Mouse (Mus musculus): ENCODE measurements around the gene Rtl8c. TPM values are rescaled to one million over a fixed set of nuclear protein-coding genes. Genes with fewer than 3 reads are reported as not detected.
A peak's percentile ranks its signal among the peaks of the same experiment; 100 is the strongest.
"Not testable (repeated sequence)": the region's sequence is repeated elsewhere in the genome, so short reads cannot be mapped to it uniquely, and the experiment has no call there.

The Rtl8c gene
- polyA plus RNA-seq (2012; rRNA removed): 2.0 and 3.7 TPM in 2 replicates

DNA sequence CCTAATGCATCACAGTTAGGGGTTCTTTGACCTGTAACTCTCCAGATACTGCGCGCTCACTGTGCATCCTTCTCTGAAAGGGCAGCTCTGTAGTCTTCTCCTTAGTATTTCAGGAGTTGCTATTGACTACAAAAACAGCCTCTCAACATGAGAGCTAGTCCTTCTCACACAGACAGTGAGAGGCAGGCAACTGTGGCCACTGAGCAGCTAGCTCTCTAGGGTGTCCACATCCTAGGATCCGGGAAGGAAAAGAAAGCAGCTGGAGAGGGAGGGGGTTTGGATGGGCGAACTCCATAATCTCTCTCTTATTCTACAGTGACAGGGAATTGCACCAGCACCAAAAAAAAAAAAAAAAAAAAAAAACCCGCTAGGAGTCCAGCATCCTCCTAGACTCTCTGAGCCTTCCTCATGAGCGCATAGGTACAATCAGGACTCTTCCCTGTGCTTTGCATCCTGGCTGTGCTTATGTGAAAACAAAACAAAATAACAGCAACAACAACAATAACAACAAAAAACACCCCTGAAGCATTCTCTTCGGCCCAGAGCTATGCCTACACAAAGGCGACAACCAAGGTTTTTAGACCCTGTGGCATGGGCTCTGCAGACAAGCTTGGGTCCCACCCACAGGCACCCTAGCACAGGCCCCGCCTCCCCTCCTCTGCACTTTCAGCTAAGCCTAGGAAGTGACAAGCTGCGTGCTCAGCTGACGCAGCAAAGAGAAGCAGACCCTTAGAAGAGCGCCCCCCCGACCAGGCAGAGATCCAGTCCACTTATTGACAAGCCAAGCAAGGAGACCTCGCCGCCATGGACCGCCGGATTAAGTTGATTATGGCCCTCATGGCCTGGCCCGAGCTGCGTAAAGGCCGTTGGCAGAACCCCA is at the start of gene Rtl8c:
TSS of gene Rtl8c (plus strand) at position 791 of the 880 bp plus-strand sequence.
- Histone ChIP-seq H3K4me3 (ENCODE audit: control insufficient read depth, low read depth, low read length) (peak within 1 kb of the TSS; percentile 78), H3K4me1 (ENCODE audit: control insufficient read depth, insufficient read depth, low read length) (peaks cover 4% of the 10 kb centered on the region; the same call in 1 of the 2 replicates), H3K36me3 (ENCODE audit: control insufficient read depth, insufficient read depth, low read length) (no peaks in the 10 kb centered on the region), H3K27me3 (ENCODE audit: control insufficient read depth, insufficient read depth, low read length) (no peaks in the 10 kb centered on the region), H3K27ac (ENCODE audit: control insufficient read depth, insufficient read depth, low read depth, low read length) (no peak within 1 kb of the TSS)
- TF ChIP-seq CTCF (IDR thresholded peaks at IDR 0.05; ENCODE audit: control insufficient read depth, insufficient read depth, insufficient replicate concordance, low read depth, low read length) (no peak), POLR2A (IDR thresholded peaks at IDR 0.05; ENCODE audit: control insufficient read depth, low read depth, low read length) (no peak)

DNA sequence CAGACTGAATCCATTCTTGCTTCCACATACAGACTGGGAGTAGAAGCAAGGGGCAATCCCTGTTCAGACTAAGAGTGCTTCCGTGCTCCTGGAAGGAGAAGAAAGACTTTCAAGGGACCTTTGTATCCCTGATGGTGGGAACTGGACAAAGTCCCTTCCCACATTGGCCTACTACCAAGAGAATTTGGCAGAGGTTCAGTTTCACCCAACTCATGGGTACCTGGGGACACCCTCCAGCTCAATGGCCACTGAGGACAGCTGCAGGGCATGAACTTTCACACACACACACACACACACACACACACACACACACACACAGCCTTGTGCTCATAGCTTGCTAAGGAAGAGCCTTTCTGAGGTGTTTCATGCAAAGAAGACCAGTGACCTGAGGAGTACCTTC is 28.5 kb upstream of the Rtl8c start:
- TF ChIP-seq POLR2A (IDR thresholded peaks at IDR 0.05; ENCODE audit: control insufficient read depth, low read depth, low read length): no peak
- TF ChIP-seq CTCF (IDR thresholded peaks at IDR 0.05; ENCODE audit: control insufficient read depth, insufficient read depth, insufficient replicate concordance, low read depth, low read length): no peak
- peak overlapping the region; percentile 57 for H3K27ac ChIP-seq (ENCODE audit: control insufficient read depth, insufficient read depth, low read depth, low read length)

DNA sequence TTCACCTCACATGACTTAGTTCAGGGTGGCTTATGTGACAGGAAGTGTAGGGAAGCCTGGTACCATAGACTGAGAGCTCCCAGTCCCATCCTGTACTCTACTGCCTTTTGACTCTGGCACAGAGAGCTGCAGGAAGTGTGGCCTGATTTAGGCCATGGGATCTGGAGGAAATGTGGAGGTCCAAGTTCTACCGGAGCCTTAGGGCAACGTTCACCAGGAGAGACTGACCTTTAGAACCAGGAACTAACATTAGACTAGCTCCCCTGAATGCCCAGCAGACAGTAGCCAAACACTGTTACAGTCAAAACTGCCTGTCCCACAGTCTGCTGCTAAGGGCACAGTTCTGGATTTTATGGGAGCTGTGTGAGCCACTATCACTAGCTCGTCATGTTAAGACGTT is 26.4 kb upstream of the Rtl8c start:
- H3K4me1 ChIP-seq (ENCODE audit: control insufficient read depth, insufficient read depth, low read length); H3K4me3 ChIP-seq (ENCODE audit: control insufficient read depth, low read depth, low read length); H3K27ac ChIP-seq (ENCODE audit: control insufficient read depth, insufficient read depth, low read depth, low read length); H3K27me3 ChIP-seq (ENCODE audit: control insufficient read depth, insufficient read depth, low read length); H3K36me3 ChIP-seq (ENCODE audit: control insufficient read depth, insufficient read depth, low read length): not testable (repeated sequence)

More for the DNA sequence above, 28.5 kb upstream of the Rtl8c start:
- Histone ChIP-seq H3K4me3 (ENCODE audit: control insufficient read depth, low read depth, low read length) (peak overlapping the region; percentile 68), H3K27me3 (ENCODE audit: control insufficient read depth, insufficient read depth, low read length) (no peaks in the 10 kb centered on the region), H3K36me3 (ENCODE audit: control insufficient read depth, insufficient read depth, low read length) (no peaks in the 10 kb centered on the region), H3K4me1 (ENCODE audit: control insufficient read depth, insufficient read depth, low read length) (no peaks in the 10 kb centered on the region)

DNA sequence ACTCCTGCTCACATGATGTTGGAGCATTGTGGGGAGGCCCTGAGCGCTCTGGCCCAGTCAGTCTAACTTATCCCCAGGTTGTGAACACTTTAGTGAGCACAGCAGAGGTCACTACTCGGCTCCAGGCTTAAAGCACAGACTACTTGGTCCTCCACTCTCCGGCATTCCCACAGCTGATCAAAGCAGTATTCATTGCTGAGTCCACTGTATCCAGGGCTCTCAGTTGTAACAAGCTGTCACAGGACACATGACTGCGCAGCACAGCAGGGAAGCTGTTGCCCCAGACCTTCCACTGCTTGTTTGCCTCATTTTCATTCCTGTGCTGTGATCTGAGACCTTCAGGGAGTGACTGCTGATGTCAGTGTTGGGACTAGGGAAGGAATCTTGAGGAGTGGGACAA is 24.4 kb upstream of the Rtl8c start:
- H3K4me1 ChIP-seq (ENCODE audit: control insufficient read depth, insufficient read depth, low read length); H3K27ac ChIP-seq (ENCODE audit: control insufficient read depth, insufficient read depth, low read depth, low read length); H3K27me3 ChIP-seq (ENCODE audit: control insufficient read depth, insufficient read depth, low read length); H3K36me3 ChIP-seq (ENCODE audit: control insufficient read depth, insufficient read depth, low read length); H3K4me3 ChIP-seq (ENCODE audit: control insufficient read depth, low read depth, low read length): not testable (repeated sequence)

DNA sequence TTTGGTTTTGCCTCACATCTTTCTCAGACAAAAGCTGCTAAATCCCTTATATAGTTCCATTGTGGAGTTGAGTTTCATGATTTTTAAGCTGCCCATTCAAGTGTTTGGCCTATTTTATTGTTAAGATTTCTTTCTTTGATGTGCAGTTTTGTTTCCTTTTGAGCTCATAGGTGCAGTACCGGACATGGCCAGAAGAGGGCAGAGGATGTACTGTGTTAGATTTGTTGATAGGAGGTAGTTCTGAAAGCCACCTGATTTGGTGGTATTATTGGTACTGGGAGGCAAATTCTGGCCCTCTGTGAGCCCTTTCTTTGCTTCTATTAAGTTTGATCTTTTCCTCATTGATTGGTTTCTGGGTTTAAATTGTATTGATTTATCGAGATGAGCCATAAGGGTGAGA is 7.8 kb upstream of the Rtl8c start:
- not testable (repeated sequence) for H3K4me1 ChIP-seq (ENCODE audit: control insufficient read depth, insufficient read depth, low read length); H3K4me3 ChIP-seq (ENCODE audit: control insufficient read depth, low read depth, low read length); H3K27me3 ChIP-seq (ENCODE audit: control insufficient read depth, insufficient read depth, low read length); H3K27ac ChIP-seq (ENCODE audit: control insufficient read depth, insufficient read depth, low read depth, low read length); H3K36me3 ChIP-seq (ENCODE audit: control insufficient read depth, insufficient read depth, low read length)

DNA sequence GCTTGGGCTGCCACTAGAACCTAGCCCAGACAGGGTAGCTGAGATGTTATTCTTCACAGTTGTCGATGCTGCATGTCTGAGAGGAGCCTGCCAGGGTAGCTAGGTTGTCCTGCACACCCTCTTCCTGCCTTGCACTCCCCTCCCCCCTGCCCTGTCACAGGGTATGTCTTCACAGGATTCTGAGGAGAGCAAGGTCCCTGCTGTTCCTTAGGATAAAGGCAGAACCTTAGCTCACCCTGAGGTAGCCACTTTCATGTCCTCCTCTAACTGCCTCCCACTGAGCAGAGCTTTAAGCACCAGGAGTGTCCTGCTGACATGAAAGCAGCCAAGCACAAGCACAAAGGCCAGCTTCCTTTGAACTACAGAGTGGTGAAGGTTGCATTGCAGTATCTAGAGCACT is 1.7 kb upstream of the Rtl8c start:
- not testable (repeated sequence) for H3K36me3 ChIP-seq (ENCODE audit: control insufficient read depth, insufficient read depth, low read length); H3K27ac ChIP-seq (ENCODE audit: control insufficient read depth, insufficient read depth, low read depth, low read length); H3K4me3 ChIP-seq (ENCODE audit: control insufficient read depth, low read depth, low read length); H3K27me3 ChIP-seq (ENCODE audit: control insufficient read depth, insufficient read depth, low read length); H3K4me1 ChIP-seq (ENCODE audit: control insufficient read depth, insufficient read depth, low read length)

DNA sequence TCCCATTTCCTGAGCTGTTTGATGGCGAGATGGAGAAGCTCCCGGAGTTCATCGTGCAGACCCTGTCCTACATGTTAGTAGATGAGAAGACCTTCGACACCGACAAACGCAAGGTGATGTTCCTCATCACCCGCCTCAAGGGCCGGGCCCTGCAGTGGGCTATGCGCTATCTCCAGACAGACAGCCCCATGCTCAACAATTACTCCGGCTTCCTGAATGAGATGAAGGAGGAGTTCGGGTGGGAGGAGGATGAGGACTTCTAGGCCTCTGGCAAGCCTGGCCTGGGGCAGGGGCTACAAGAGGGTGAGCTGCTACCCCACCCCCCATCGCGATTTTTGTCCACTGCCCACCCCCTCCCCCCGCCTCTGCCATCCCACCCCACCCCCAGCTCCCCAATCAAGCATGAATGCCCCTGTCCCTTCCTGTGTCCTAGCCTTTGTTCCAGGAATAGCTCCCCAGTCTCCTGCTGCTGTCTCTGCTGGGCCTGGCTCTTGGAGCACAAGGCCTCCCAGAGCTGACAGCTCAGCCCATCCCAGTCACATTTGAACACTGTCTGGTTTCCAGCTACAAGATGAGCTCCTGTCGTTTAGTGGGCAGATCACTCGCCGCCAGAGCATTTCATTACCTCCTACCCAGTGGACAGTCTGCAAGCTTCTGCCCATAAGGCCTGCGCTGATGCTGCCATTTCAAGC is 436 bp downstream of the Rtl8c start:
- no peaks in the 10 kb centered on the region for H3K36me3 ChIP-seq (ENCODE audit: control insufficient read depth, insufficient read depth, low read length)
- H3K27me3 ChIP-seq (ENCODE audit: control insufficient read depth, insufficient read depth, low read length): no peaks in the 10 kb centered on the region
- peak overlapping the region; percentile 78 for H3K4me3 ChIP-seq (ENCODE audit: control insufficient read depth, low read depth, low read length)
- H3K4me1 ChIP-seq (ENCODE audit: control insufficient read depth, insufficient read depth, low read length): peaks cover 4% of the 10 kb centered on the region; the same call in 1 of the 2 replicates
- no peak overlapping the region for H3K27ac ChIP-seq (ENCODE audit: control insufficient read depth, insufficient read depth, low read depth, low read length)
- TF ChIP-seq POLR2A (IDR thresholded peaks at IDR 0.05; ENCODE audit: control insufficient read depth, low read depth, low read length): no peak
- no peak for TF ChIP-seq CTCF (IDR thresholded peaks at IDR 0.05; ENCODE audit: control insufficient read depth, insufficient read depth, insufficient replicate concordance, low read depth, low read length)

DNA sequence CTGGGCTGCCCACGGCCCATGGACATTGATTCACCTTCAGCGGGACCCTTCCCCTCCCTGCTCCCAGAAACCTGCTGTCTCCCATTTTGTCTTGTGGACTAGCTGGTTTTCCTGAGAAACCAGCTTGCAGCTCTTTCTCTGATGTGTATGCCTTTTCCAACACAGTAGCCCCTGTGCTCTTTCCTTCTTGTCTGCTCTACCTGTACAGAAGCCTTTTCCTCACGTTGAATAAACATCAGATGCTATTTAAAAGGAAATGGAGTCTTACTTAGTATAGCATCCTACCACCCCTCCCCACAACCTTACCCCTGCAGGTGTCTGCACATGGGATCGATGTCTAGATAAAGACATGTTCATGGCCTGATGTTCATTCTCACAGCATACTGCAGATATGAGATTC is 1.0 kb downstream of the Rtl8c start, which contains the start of gene Gm14597:
TSS of gene Gm14597 (minus strand) at position 101 of the 400 bp plus-strand sequence.
- H3K27ac ChIP-seq (ENCODE audit: control insufficient read depth, insufficient read depth, low read depth, low read length); H3K4me1 ChIP-seq (ENCODE audit: control insufficient read depth, insufficient read depth, low read length); H3K27me3 ChIP-seq (ENCODE audit: control insufficient read depth, insufficient read depth, low read length); H3K36me3 ChIP-seq (ENCODE audit: control insufficient read depth, insufficient read depth, low read length): not testable (repeated sequence)
- peak within 1 kb of the TSS; percentile 78 for H3K4me3 ChIP-seq (ENCODE audit: control insufficient read depth, low read depth, low read length)
